Comparison of ENCODE assay signal across 9 mouse cellular contexts in the genomic region with DNA sequence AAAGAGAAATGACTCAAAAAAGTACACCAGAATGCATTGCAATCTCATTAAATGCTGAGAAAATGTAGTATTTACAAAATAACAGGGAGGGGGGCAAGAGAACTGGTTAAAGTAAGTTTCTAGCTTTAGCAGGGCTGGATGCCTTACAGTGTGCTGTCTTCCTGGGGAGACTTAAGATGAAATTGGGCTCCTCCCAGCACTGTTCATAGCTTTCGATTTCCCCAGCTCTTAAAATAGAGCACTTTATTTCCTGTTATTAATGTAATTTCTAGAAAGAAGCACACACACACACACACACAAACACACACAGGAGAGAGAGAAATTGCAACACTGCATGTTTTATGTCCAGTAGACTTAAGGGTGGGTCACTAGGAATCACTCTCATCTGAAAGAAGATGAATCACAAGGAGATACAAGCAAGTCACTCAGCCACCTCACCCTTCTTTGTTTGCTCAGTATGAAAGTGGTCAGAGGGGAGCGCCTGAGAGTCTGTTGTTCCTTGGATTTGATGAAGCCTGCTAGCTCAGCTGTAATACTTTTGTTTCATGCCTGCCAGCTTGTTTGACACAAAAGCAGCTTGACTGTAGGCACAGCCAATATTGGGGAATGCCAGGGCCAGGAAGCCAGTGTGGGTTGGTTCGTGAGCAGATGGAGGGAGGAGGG. TPM values are rescaled to one million over a fixed set of nuclear protein-coding genes. Genes with fewer than 3 reads are reported as not detected.
A peak's percentile ranks its signal among the peaks of the same experiment; 100 is the strongest.
DNase-seq lines count a peak whose midpoint lies in the region; ATAC-seq and TF ChIP-seq lines count a peak whose summit lies in the region.
"Not testable (repeated sequence)": the region's sequence is repeated elsewhere in the genome, so short reads cannot be mapped to it uniquely, and the experiment has no call there.
"Had no signal": no experiment of that assay in that cellular context is flagged by ENCODE, and none has a peak within 500 bp of the region (broad histone marks: within the 10 kb centered on the region; RNA-seq: fewer than 3 reads in every experiment).

No protein-coding gene starts in this region.

- TF ChIP-seq POLR2A in liver, adult 2 months (IDR thresholded peaks at IDR 0.05; ENCODE audit: extremely low read depth, insufficient read depth, low read length), result not testable (repeated sequence)

- ATAC-seq in erythroid progenitor cell, adult 5-6 weeks (replicated peaks; ENCODE audit: low FRiP score, poor library complexity, severe bottlenecking), result peak; percentile 31; the same call in 1 of the 2 replicates
- peak; percentile 25; the same call in 1 of the 2 replicates for ATAC-seq in midbrain, embryonic 16.5 days

- H3K9ac ChIP-seq in liver, adult 2 months (ENCODE audit: low read depth, low read length), result peak overlapping the region; percentile 29; the same call in 1 of the 2 replicates
- H3K9ac ChIP-seq in midbrain, embryonic 16.5 days (ENCODE audit: low read depth, low read length), result not testable (repeated sequence)

- H3K4me1 ChIP-seq in liver, adult 2 months (ENCODE audit: control insufficient read depth, insufficient read depth, low read length); midbrain, embryonic 16.5 days (ENCODE audit: control insufficient read depth, insufficient read depth, low read length): not testable (repeated sequence)

- H3K4me2 ChIP-seq in midbrain, embryonic 16.5 days (ENCODE audit: low read length), result not testable (repeated sequence)

- not testable (repeated sequence) for H3K36me3 ChIP-seq in liver, adult 2 months (ENCODE audit: control insufficient read depth, insufficient read depth, low read length); midbrain, embryonic 16.5 days (ENCODE audit: control insufficient read depth, insufficient read depth, low read length)

- not testable (repeated sequence) for H3K79me2 ChIP-seq in liver, adult 2 months (ENCODE audit: control insufficient read depth, insufficient read depth, low read length)

- peak; percentile 69 for DNase-seq in 416B (ENCODE audit: low read depth)
- peak; percentile 3 for DNase-seq in adrenal gland, postnatal 14 days
- peak; percentile 71 for DNase-seq in heart, adult 8-10 months (ENCODE audit: low spot score)
- peak; percentile 33 for DNase-seq in kidney, adult 9 months
- peak; percentile 7 for DNase-seq in liver, adult 2 months (ENCODE audit: extremely low read depth, low read depth, low spot score)
- DNase-seq in telencephalon, adult 2 months (ENCODE audit: low read depth, low spot score), result peak; percentile 17

- not testable (repeated sequence) for TF ChIP-seq CTCF in liver, adult 2 months (IDR thresholded peaks at IDR 0.05; ENCODE audit: low read depth, low read length)

- WGBS in liver, adult 2 months, result 48% methylated on average over 3 of the region's 3 CpGs
- WGBS in midbrain, embryonic 16.5 days, result 59% methylated on average over 3 of the region's 3 CpGs

- peak overlapping the region; percentile 71 for H3K27ac ChIP-seq in liver, adult 2 months (replicated peaks; ENCODE audit: insufficient read depth, low read depth, low read length)
- not testable (repeated sequence) for H3K27ac ChIP-seq in midbrain, embryonic 16.5 days (ENCODE audit: low read length)

- H3K27me3 ChIP-seq in liver, adult 2 months (ENCODE audit: control insufficient read depth, insufficient read depth, low read length); midbrain, embryonic 16.5 days (ENCODE audit: control insufficient read depth, insufficient read depth, low read depth, low read length): not testable (repeated sequence)

- peak overlapping the region; percentile 30; the same call in 1 of the 2 replicates for H3K4me3 ChIP-seq in liver, adult 2 months (ENCODE audit: insufficient read depth, low read depth, low read length)
- not testable (repeated sequence) for H3K4me3 ChIP-seq in midbrain, embryonic 16.5 days (ENCODE audit: low read depth, low read length)

- H3K9me3 ChIP-seq in midbrain, embryonic 16.5 days (replicated peaks; ENCODE audit: control insufficient read depth, low read length, poor library complexity, severe bottlenecking), result not testable (repeated sequence)

RNA-seq across cellular contexts. Expression of gene Ifi211, which starts 32.7 kb away (rescaled TPM):
- total RNA-seq in adrenal gland, postnatal 14 days (2021), result 2.1 and 2.7 TPM in 2 replicates
- 5.0 and 16.3 TPM in 2 replicates for total RNA-seq in erythroid progenitor cell, adult 5-6 weeks (2015; ENCODE audit: low replicate concordance)
- total RNA-seq in erythroid progenitor cell, adult 5-6 weeks (2017; ENCODE audit: low replicate concordance), result 2.7 and 5.3 TPM in 2 replicates
- total RNA-seq in heart, adult 8-10 months (2022), result 1 to 10 TPM; 1.3 to 2.7 (median 1.5) TPM
- total RNA-seq in liver, adult 2 months (2014; rRNA removed), result 2.2 and 3.9 TPM in 2 replicates
- polyA plus RNA-seq in liver, adult 2 months (2012; rRNA removed), result 0.14 and 0.27 TPM in 2 replicates
- 0.24 and 0.45 TPM in 2 replicates for polyA plus RNA-seq in midbrain, embryonic 16.5 days (2015; fragmentation: Nextera tagmentation; extraction: Ambion mirVana)
- total RNA-seq: layer of hippocampus, postnatal 25 days had no signal

Comparison
In these comparisons a context has a peak if more than half of its experiments do, and no peak if none do; other contexts are left out.
1. DNase-seq: peak in every context shown above with its lines; median percentile 71 in heart, adult 8-10 months; 69 in 416B; 33 in kidney, adult 9 months; 17 in telencephalon, adult 2 months; 7 in liver, adult 2 months; 3 in adrenal gland, postnatal 14 days.